In genomic region chr2:166859214-166859613, GRCm38 (mm10) we compare ENCODE assay signal across 19 mouse cellular contexts. TPM values are rescaled to one million over a fixed set of nuclear protein-coding genes. Genes with fewer than 3 reads are reported as not detected.
A peak's percentile ranks its signal among the peaks of the same experiment; 100 is the strongest.
DNase-seq lines count a peak whose midpoint lies in the region; ATAC-seq lines count a peak whose summit lies in the region.
"Had no signal": no experiment of that assay in that cellular context is flagged by ENCODE, and none has a peak within 500 bp of the region (broad histone marks: within the 10 kb centered on the region; RNA-seq: fewer than 3 reads in every experiment).

No protein-coding gene starts in this region.

- H3K4me2 ChIP-seq in midbrain, embryonic 13.5 days (replicated peaks) = no peak overlapping the region
- H3K4me2 ChIP-seq in intestine, embryonic 15.5 days (replicated peaks) = no peak overlapping the region
- H3K4me2 ChIP-seq: heart, embryonic 12.5 days; hindbrain, embryonic 12.5 days; liver, embryonic 11.5 days had no signal

- peaks cover 80% of the 10 kb centered on the region for H3K36me3 ChIP-seq in midbrain, embryonic 13.5 days
- H3K36me3 ChIP-seq in midbrain, embryonic 10.5 days = peaks cover 83% of the 10 kb centered on the region
- peaks cover 31% of the 10 kb centered on the region for H3K36me3 ChIP-seq in intestine, embryonic 15.5 days

- H3K4me1 ChIP-seq in midbrain, embryonic 13.5 days (replicated peaks) = no peaks in the 10 kb centered on the region
- H3K4me1 ChIP-seq in midbrain, embryonic 10.5 days = no peaks in the 10 kb centered on the region
- H3K4me1 ChIP-seq in intestine, embryonic 15.5 days (replicated peaks) = no peaks in the 10 kb centered on the region
- H3K4me1 ChIP-seq: hindbrain, embryonic 12.5 days had no signal

- no peak overlapping the region for H3K27ac ChIP-seq in midbrain, embryonic 13.5 days
- no peak overlapping the region for H3K27ac ChIP-seq in midbrain, embryonic 10.5 days (replicated peaks)
- H3K27ac ChIP-seq in intestine, embryonic 15.5 days = no peak overlapping the region
- H3K27ac ChIP-seq: hindbrain, embryonic 12.5 days had no signal

- DNase-seq in adrenal gland, postnatal 14 days = peak; percentile 35
- no peak for DNase-seq in adrenal gland, adult 18-20 months (ENCODE audit: low spot score in 2 of 2)
- no peak for DNase-seq in midbrain, embryonic 10.5 days (ENCODE audit: low spot score)
- DNase-seq in frontal cortex, adult 2 months (ENCODE audit: extremely low spot score in 1 of 2, low spot score in 1 of 2) = no peak
- DNase-seq in ovary, postnatal 36 days (ENCODE audit: low spot score) = no peak
- DNase-seq: B cell, adult 2 months; cerebellum, adult 2 months; cerebellum, postnatal 36 days; heart, postnatal 14 days; kidney, adult 9 months; kidney, postnatal 36 days; left cerebral cortex, postnatal 4 days; thymus, postnatal 14 days had no signal

- no peak overlapping the region for H3K4me3 ChIP-seq in midbrain, embryonic 13.5 days (replicated peaks)
- H3K4me3 ChIP-seq in midbrain, embryonic 10.5 days = no peak overlapping the region
- no peak overlapping the region for H3K4me3 ChIP-seq in intestine, embryonic 15.5 days (replicated peaks)
- H3K4me3 ChIP-seq: heart, embryonic 12.5 days; hindbrain, embryonic 12.5 days had no signal

- ATAC-seq in midbrain, embryonic 13.5 days = no peak
- ATAC-seq in intestine, embryonic 15.5 days = peak; percentile 74
- ATAC-seq: forebrain, embryonic 16.5 days had no signal

- 0 out of 2 replicates have a peak overlapping the region, but pooled peaks have one; percentile 16 for H3K9ac ChIP-seq in midbrain, embryonic 13.5 days (replicated peaks)
- H3K9ac ChIP-seq in intestine, embryonic 15.5 days = no peak overlapping the region
- H3K9ac ChIP-seq: heart, embryonic 12.5 days had no signal

- H3K9me3 ChIP-seq in midbrain, embryonic 13.5 days = no peaks in the 10 kb centered on the region
- H3K9me3 ChIP-seq in midbrain, embryonic 10.5 days (replicated peaks) = no peaks in the 10 kb centered on the region
- H3K9me3 ChIP-seq in intestine, embryonic 15.5 days = no peaks in the 10 kb centered on the region
- H3K9me3 ChIP-seq: heart, embryonic 12.5 days; hindbrain, embryonic 12.5 days had no signal

- no peaks in the 10 kb centered on the region for H3K27me3 ChIP-seq in midbrain, embryonic 13.5 days
- H3K27me3 ChIP-seq in midbrain, embryonic 10.5 days (ENCODE audit: low read depth, poor library complexity, severe bottlenecking) = no peaks in the 10 kb centered on the region
- H3K27me3 ChIP-seq in intestine, embryonic 15.5 days (replicated peaks) = no peaks in the 10 kb centered on the region
- H3K27me3 ChIP-seq: heart, embryonic 12.5 days; hindbrain, embryonic 12.5 days had no signal

- 93% methylated on average over 7 of the region's 7 CpGs for WGBS in midbrain, embryonic 13.5 days
- 90% methylated on average over 7 of the region's 7 CpGs for WGBS in midbrain, embryonic 10.5 days
- 72% methylated on average over 7 of the region's 7 CpGs for WGBS in intestine, embryonic 15.5 days

RNA-seq across cellular contexts. Expression of gene Cse1l, which starts 46.6 kb away (rescaled TPM):
- 59.1 and 61.2 TPM in 2 replicates for total RNA-seq in adrenal gland, postnatal 14 days (2021)
- 10 to 100 TPM; 58.7 to 71.4 TPM for total RNA-seq in adrenal gland, adult 18-20 months (2021)
- 113 and 116 TPM in 2 replicates for polyA plus RNA-seq in midbrain, embryonic 13.5 days (2015; fragmentation: Nextera tagmentation; extraction: Ambion mirVana)
- polyA plus RNA-seq in midbrain, embryonic 10.5 days (2016; fragmentation: Nextera tagmentation; extraction: Ambion mirVana) = 207 and 219 TPM in 2 replicates
- 92.2 and 107 TPM in 2 replicates for polyA plus RNA-seq in intestine, embryonic 15.5 days (2015; fragmentation: Nextera tagmentation; extraction: Ambion mirVana)
- polyA plus RNA-seq in frontal cortex, adult 2 months (2012; rRNA removed) = 43.8 and 48.1 TPM in 2 replicates

RNA-seq across cellular contexts. Expression of gene Arfgef2, which starts 53.8 kb away (rescaled TPM):
- 49.3 and 54.7 TPM in 2 replicates for total RNA-seq in adrenal gland, postnatal 14 days (2021)
- 10 to 100 TPM; 49.0 to 69.7 TPM for total RNA-seq in adrenal gland, adult 18-20 months (2021)
- polyA plus RNA-seq in midbrain, embryonic 13.5 days (2015; fragmentation: Nextera tagmentation; extraction: Ambion mirVana) = 3.2 and 3.4 TPM in 2 replicates
- polyA plus RNA-seq in midbrain, embryonic 10.5 days (2016; fragmentation: Nextera tagmentation; extraction: Ambion mirVana) = 4.2 and 5.3 TPM in 2 replicates
- polyA plus RNA-seq in intestine, embryonic 15.5 days (2015; fragmentation: Nextera tagmentation; extraction: Ambion mirVana) = 6.7 and 6.9 TPM in 2 replicates
- 22.6 and 25.8 TPM in 2 replicates for polyA plus RNA-seq in frontal cortex, adult 2 months (2012; rRNA removed)
